Mouse (Mus musculus) cerebellum, adult 11 months (tissue): ENCODE results near the gene Gm45062.

Experiments
- DNase-seq: peaks from one replicate; pipeline ENCODE4 v3.0.0; 2022

Gm45062 gene

DNA sequence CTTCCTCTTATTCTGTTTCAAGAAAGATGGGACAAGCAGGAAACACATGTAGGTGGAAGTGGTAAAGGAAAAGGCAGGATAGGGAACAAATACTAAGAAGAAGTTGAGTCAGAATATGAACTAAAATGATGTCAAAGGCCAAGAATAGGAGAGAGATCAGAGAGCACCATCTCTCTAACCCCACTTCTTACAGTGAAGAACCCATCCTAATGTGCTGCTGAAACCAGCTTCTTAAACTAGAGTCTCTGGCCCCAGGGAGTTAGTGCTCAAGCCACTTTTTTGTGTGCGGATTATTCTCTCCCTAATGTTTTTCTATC, 160.9 kb downstream of the Gm45062 start:
- no peak for DNase-seq

DNA sequence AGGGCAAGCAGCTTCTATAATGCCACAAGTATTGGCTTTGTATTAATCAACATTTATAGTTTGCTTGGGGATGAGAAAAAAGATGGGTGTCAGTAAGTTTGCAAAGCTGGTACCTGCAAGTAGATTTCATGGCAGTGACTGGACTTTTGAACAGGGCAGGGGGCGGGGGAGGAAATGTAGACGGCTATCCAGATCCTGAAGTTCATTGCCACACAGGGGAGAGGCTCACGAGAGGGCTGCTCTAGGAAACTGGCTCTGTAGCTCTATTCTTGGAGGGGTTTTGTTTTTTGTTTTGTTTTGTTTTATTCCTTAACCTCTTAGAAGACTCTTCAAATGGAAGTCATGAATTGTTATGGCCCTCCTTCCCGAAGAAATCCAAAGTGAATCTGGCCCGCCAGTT, 162.2 kb downstream of the Gm45062 start:
- DNase-seq = no peak

DNA sequence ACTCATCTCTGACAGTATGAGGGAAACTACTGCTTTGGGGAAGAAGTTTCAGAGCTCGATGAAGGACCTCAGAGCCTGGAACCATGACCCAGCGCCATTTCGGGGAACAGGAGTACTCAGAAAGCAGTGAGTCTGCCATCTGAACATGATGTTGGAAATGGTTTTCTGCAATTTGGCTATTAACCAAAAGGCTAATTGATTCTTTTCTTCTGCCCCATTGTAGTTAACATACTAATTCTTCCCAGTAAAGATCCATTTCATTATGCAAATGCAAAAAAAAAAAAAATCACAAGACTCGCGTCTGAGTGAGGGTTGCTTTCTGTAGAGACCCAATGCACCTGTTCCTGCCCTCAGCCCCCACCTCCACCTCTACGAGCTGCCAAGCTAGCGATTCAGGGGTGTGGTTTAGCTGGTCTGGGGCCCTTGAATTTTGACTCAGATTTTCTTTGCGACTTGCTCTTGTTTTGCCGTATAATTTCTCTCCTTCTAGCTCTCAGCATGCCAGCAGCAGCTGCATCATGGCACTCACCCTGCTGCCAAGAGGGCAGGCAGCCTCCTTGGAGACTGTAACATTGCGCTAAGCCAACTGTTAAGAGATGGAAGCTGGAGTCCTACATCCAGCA, 162.8 kb downstream of the Gm45062 start:
- DNase-seq = peak; percentile 25

DNA sequence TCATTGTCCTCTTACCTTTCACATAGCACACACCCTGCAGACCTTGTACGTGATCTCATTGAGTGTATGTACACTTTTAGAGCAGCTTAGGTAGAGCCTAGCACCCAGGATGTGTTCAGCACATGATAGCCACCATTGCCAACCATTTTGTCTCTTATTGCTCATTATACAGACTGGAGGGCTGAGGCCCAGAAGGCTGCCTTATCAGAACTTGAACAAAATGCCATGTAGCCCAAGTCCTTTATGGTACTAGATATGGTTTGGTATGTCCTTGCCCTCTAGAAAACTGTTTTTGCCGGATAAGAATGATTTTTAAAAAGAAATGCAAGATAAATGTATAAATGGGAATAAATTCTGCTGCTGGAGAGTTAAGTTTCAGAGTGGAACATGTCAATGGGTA, 163.9 kb downstream of the Gm45062 start:
- DNase-seq = no peak

DNA sequence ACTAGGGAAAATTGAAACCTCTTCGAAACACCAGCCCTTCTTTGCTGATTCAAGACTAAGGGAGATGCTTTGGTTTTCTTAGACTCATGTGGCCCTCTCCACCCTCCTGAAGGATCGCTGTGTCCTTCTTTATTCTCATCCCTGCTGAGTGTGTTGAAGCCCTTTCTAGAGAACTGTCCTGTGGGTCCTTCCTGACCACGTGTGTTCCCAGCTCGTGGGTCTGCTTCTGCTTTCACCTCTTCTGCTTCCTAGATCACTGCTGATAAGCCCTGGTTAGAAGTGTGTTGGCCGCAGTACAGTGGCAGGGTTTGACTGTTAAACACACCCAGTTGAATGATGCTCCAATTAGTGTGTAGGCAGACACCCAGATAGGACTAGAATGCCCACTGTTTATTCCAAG, 168.4 kb downstream of the Gm45062 start:
- DNase-seq = no peak

DNA sequence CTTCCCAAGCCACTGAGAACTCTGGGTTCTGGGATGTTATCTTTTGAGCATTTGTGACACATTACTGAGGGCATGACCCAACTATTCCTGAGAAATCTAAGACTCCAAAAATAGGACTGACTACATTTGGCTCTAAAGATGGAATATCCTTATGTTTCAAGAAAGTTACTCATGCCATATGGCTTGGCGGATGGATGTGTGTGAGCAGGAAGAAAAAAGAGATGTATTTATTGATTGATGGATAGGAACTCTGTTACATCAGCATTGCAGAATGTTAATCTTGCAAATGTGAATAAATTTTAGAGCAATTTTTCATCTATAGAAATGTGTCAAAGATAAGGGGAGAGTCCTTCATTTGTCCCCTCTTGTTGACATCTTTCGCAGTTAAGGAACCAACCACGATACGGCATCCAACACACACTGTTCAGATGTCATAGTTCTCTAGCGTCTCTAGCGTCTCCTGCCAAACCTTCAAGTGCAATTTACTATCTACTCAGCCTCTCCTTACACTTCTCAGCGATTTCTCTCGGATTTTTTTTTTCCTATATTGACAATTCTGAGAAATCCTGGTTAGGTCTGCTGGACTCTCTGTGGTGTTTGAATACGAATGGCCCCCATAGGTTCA, 171.5 kb downstream of the Gm45062 start:
- DNase-seq = no peak

DNA sequence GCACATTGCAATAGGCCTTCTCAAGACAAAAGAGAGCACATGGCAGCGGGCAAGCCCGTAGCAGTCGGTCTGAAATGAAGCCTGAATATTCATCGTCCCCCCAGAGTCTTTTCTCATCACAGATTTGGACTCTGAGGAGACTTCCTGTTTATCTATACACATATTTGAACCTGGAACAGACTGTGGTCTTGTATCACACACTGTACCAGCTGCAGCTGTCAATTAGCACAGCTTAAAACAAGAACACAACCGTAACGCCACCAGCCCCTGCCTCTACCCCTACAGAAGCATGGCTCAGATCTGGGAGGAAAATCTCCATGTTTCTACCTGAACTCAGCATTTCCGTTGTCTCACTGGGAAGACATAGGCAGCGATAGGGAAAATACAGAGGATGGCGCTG, 173.9 kb downstream of the Gm45062 start:
- no peak for DNase-seq

DNA sequence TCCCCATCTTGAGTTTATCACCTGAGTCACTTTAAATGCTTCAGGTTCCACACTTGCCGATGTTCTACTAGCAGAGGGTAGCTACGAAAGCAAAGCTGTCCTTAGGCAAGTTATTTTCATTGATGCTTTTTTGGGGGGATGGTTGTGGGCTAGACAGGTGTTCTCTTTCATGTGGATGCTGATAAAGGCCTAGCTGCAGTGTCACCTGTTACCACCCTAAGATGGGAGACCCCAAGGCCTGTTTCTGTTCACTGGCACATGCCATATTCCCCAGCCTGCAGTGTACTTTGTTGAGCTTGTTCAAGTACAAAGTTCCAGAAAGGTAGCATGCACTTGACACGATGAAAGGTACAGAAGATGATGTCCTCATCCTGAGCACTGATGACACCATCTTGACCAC, 178.7 kb downstream of the Gm45062 start:
- DNase-seq = no peak

DNA sequence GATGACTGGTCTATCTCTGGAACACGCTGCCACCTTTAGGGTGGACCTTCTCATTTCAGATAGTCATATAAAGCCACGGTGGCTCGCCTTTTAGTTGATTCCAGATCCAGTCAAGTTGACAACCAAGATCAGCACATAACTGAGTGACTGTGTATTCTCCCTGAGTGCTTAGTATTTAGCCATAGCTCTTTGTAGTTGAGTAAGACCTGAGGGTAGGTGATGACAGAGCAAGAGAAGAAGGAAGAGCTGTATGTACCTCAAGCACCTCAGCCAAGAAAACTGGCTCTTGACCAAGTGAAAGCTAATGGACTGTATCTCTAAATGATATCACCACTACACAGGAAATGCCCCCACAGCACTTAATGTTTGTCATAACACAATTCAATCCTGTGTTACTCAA, 182.6 kb downstream of the Gm45062 start:
- no peak for DNase-seq

DNA sequence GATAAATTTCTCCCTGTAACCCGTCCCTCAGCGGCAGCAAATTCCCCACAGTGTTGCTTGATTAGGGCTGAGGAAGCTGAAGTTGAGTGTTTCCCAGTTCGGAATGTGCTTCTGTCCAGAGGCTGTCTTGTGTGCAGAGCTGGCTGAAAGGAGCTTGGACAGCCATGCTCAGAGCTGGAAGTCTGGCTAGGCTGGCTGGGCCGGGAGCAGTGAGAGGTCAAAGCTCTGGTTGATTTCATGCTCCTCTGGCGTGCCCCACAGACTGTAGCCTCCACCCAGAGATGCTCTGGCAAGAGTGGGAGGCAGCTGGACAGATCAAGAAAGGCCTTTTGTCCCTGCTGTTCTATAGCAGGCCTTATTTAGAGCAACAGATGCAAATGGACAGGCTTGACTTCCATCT, 187.5 kb downstream of the Gm45062 start:
- DNase-seq = no peak

DNA sequence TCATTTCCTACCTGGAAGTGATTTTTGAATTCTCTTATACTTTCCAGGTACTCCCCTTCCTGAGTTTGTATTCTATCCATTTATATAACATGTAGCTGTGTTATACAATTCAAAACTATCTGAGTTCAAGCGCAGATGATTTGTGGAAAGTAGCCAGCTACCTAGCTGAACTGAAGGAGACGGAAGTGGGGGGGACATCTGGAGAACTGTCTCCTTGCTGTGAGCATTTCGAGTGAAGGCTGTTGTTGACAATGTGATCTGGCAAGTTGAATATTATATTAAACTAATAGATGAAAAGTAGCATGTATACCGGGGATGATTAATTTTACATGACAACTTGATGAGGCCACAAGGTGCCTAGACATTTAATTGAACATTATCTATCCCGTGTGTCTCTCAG, 196.3 kb downstream of the Gm45062 start:
- DNase-seq = peak; percentile 9

DNA sequence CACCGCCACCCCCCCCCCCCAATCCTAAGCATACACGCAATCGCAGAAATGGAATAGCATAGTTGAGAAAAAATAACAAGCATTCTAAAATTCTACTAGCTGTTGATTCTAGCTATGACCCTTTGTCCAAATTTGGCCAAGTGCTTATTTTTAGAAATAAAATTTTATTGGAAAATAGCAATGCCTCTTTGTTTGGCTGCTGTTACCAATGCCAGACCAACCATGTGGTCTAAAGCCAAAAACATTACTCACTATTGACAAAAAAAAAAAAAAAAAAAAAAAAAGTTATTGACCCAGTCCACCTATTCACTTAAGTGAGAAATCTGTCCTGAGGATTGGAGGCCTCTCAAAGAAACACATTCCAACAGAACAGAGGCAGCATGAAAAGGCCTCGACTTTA, 199.3 kb downstream of the Gm45062 start:
- DNase-seq = no peak

DNA sequence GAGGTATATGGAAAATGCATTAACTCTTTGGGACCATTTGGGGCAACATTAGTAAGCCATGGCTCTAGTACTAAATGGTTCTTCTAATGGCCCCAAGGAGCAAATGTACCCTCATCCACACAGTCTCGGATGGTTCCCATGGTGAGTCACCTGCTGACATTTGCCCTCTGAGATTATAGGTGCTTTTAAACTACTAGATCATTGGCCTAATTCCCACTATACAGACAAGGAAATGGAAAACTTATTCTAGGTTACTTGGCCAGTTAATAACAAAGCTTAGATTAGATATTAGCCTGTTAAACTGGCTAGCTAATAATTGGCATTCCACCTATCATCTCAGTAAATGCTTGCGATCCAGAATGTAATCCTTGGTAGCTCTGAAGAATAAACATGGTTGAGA, 203.2 kb downstream of the Gm45062 start:
- DNase-seq = no peak

DNA sequence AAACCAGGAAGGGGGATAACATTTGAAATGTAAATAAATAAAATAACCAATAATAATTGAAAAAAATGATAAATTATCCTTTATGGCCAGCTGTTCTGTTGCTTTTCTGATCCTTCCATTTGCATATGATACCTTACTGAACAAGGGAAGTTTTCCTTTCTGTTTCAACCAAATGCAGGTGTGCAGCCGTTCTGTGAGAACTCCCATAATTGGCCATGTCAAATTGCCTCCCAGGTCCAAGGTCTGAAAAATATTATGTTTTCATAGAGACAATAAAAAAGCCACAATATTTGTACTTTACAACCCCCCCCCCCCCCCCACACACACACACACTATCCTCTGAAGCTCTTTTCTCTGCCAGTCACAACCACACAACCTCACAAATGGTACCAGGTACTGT, 206.1 kb downstream of the Gm45062 start:
- DNase-seq = no peak

DNA sequence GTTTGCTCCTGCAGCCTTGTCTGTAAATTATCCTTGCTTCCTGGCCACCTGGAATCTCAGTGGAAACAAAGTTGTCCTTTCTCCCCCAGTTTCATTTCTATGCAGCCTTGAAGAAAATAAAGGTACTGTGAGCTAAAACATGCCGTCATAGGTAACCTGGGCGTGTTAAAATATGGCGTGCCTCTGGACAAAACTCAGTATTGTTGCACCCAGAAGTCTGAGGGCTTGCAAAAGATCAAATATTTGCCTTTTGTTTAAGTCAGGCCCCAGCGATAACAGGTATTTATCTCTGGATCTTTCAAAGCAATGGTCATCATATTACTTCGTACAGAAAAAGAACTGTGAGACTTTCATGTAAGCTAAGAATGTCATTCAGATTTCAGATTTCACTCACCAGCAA, 206.7 kb downstream of the Gm45062 start:
- DNase-seq = no peak

DNA sequence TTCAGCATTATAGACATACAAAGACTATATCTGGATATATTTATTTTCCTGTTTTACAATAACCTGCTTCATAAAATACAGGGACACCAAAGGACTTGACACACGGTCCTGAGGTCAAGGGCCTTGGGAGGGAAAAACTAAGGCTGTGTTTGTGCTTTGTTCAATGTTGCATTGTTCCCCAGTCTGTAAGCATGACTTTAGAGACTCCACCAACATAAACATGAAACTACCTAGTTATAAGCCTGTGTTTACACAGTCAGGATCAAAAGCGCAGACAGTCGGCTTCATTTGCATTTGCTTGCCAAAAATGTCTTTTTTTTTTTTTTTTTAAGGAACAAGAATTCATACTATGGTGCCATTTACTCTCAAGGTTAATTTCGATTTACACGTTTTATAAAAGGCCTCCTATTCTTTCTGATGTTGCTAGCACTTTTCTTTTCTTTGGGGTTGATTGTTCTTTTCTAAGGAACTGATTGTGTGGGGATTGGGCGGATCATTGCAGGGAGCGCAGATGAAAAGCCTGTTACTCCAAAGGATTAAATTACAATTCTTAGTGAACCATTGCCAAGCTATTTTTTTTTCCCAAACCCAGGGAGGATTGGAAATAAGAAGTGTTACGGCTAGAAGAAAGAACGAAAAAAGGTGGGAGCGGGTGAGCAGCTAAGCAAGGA, 208.6 kb downstream of the Gm45062 start:
- no peak for DNase-seq

DNA sequence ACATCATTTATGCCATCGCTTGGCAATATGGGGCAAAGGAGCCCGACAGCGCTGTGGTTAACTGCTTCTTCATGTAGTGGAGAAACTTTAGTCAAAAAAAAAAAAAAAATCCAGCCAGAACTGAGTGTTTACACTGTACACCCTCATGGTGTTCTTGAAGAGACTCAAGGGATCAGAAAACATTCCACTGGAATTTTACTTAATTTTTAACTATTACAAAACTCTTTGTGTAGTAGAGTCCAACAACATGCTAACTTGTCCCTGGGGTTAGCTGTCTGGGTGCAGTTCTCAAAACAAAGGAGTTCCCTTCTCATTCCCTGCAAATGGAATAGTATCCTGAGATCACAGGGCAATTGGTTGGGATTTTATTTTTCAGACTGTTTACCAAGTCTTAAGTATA, 210.7 kb downstream of the Gm45062 start:
- DNase-seq = no peak

DNA sequence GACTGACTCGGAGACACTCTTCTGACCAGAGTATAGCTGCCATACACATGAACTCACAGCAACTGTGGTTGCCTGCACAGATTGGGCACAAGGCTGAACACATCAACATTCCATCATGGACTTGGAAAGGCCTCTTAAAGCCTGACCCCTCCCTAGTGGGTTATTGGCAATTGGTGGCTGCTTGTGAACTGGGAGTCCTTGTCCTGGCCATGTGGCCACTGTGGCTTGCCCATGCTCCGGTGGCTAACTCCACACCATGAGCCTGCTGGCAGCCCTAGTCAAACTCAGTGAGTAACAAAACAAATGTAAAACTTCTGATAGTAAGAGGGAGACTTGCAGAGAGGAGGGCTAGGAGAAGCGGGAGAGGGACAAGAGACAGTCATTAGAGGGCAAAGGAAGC, 212.9 kb downstream of the Gm45062 start:
- no peak for DNase-seq

DNA sequence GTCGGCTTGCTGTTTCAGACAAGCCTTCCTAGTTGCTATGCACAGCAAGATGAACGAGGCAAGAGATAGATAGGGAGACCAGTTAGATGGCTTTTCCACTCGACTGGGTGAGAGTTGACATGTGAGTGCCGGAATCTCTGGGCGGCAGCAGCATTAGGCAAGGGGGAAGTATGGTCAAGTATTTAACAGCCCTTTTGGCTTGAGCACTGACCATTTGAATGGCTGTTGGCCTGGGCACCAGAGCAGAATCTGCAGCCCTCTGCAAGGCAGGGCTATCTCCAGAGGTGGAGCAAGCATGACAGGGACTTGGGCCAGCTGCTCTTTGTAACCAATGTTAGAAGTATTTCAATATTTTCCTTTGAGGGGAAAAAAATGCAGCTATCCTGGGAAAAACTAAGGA, 213.7 kb downstream of the Gm45062 start:
- DNase-seq = no peak

DNA sequence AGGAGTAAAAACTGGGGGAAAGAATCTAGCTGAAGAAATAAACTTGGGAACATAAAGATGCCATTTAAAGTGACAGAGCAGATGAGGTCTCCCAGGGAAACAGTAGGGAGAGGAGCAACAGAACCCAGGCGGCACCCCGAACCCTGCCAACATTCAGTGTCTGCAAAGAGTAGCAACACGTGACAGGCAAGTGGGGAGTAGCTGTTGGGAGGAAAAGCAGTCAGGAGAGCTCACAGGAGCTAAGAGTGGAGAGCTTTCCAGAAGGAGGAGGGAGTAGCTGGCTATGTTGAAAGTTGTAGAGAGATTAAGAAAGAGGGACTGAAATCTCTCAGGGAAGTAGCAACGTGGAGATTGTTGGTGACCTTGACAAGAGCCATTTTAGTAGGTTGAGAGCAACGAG, 214.2 kb downstream of the Gm45062 start:
- DNase-seq = no peak

DNA sequence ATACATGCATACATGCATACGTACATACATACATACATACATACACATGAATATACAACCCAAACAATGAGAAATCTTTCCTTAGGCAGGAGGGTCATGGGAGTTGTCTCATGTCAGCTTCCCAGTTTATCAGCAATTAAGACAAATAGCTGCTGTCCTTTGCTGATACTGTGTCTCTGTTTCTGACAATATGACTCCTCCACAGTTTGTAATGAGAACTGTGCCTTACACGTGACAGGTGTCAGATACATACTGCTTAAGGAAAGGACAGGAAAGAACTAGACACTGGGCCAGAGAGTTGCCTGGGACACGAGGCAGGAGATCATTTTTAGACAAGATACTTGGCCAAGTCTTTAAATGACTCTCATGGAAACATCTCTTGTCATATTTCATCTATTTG, 215.1 kb downstream of the Gm45062 start:
- no peak for DNase-seq

DNA sequence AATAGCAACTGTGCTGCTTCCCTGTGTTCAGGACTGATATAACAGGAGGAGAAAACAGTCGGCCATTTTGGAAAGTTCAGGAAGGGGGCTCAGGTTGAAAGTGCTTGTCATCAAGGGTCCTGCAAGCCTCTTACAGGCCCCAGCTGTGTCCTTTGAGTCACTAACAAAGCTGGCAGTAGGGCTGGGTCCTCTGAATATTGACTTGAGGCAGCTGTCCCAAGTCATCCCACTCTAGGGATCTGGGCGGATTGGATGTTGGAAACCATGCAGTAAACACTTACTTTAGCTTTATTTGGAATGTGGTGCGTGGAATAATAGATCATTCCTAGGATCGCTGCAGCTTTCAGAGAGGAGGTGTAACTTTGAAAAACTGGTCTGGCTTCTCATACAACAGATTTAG, 215.6 kb downstream of the Gm45062 start:
- no peak for DNase-seq

DNA sequence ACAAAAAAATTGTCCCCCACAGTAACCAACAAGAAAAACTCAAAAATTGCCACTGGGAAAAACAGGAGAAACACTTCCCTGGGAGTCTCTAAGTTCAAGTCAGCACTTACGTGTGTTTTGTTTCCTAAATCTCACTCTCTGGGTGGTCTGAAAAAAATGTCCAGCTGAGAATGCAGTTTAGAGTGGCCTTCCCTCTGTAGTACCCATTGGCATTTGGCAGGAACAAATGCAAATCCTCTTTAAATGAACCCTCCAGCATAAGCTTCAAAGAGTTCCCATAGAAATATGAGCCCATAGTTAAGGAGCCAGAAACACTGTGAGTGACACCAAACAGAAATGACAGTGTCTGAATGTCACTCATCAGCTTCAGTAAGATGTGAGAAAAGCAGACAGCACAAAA, 219.9 kb downstream of the Gm45062 start:
- DNase-seq = no peak

DNA sequence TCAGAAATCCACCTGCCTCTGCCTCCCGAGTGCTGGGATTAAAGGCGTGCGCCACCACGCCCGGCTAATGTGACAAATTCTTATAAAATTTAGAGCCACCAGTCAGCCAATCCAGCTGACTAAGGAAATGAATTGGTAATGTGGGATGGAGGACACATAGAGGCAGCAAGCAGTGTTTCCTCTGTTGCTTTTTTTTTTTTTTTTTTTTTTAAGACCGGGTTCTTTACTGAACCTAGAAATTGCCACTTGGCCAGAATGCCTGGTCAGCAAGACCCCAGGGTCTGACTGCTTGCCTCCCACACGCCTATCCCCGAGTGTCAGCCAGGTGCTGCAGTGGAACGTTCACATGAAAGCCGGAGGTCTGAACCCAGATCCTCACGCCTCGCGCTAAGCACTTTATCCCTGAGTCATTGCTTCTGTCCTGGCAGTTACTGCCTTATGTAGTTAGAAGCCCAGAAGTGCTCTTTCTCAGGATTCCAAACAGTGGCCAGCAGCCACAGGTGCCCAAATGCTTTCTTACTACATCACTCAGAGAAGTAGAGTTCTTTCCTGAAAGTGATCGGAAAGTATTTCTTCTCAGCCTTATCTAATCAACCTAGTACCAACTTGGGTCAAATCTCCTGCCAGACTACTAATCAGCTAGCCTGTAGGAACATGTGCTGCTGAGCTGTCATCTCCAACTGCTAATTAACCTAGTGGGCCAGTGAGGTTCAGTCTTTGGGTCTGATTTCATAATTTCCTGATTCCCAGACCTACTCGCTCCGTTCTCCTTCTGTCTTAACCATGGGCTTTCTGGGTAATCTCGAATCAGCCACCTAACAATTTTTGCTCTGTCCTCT, 225.4 kb downstream of the Gm45062 start:
- DNase-seq = no peak
